Mouse (Mus musculus) forebrain, embryonic 12.5 days (tissue): ENCODE results near the gene Slc3a2. TPM values are rescaled to one million over a fixed set of nuclear protein-coding genes. Genes with fewer than 3 reads are reported as not detected.
"Not testable (repeated sequence)": the region's sequence is repeated elsewhere in the genome, so short reads cannot be mapped to it uniquely, and the experiment has no call there.

Experiments
- ATAC-seq: fragments of 200-750 bp; cut with Nextera tagmentation; 2 replicates; pipeline ENCODE4 v1.8.0; 2017; ENCODE audit warnings: moderate TSS enrichment; ENCODE audit not compliant: low FRiP score
- H3K27ac ChIP-seq: fragments of 300-500 bp; sonication (generic); 2 replicates; pipeline ENCODE4 v1.5.1; 2016; ENCODE audit warnings: mild to moderate bottlenecking
- H3K27me3 ChIP-seq: fragments of 300-500 bp; sonication (generic); 2 replicates; pipeline ENCODE4 v1.6.1; 2016; ENCODE audit warnings: mild to moderate bottlenecking
- H3K36me3 ChIP-seq: fragments of 300-500 bp; sonication (generic); replicated peaks from 2 replicates; pipeline ENCODE4 v1.6.1; 2016; ENCODE audit warnings: mild to moderate bottlenecking
- H3K4me1 ChIP-seq: fragments of 300-500 bp; sonication (generic); 2 replicates; pipeline ENCODE4 v1.6.1; 2016
- H3K4me2 ChIP-seq: fragments of 300-500 bp; sonication (generic); 2 replicates; pipeline ENCODE4 v1.6.1; 2016; ENCODE audit warnings: mild to moderate bottlenecking, moderate library complexity
- H3K4me3 ChIP-seq: fragments of 300-500 bp; sonication (generic); replicated peaks from 2 replicates; pipeline ENCODE4 v1.5.1; 2016; ENCODE audit warnings: mild to moderate bottlenecking
- H3K9ac ChIP-seq: fragments of 300-500 bp; sonication (generic); 2 replicates; pipeline ENCODE4 v1.6.1; 2016; ENCODE audit warnings: mild to moderate bottlenecking
- H3K9me3 ChIP-seq: fragments of 300-500 bp; sonication (generic); 2 replicates; pipeline ENCODE4 v1.6.1; 2016
- WGBS: fragments of 180-500 bp; shearing (Covaris S2); methylation state at CpG from one replicate; pipeline ENCODE4 v1.1.7; 2016; 5-methylcytosine and 5-hydroxymethylcytosine counted together
- polyA plus RNA-seq: library from polyadenylated mRNA; unstranded; fragments of >200 nt; fragmentation: Nextera tagmentation; extraction: Ambion mirVana; gene quantifications from 2 replicates; pipeline ENCODE4 v1.2.1, GENCODE M21; 2016

The Slc3a2 gene
- polyA plus RNA-seq, 1 experiment from 2014 or later = 143 TPM

- Histone ChIP-seq H3K4me1 (peaks cover 33% of the 10 kb centered on the region), H3K27me3 (no peaks in the 10 kb centered on the region), H3K4me3 (peak overlapping the region; percentile 76), H3K9me3 (no peaks in the 10 kb centered on the region), H3K4me2 (peak overlapping the region; percentile 77), H3K9ac (peak overlapping the region; percentile 97), H3K36me3 (peaks cover 29% of the 10 kb centered on the region), H3K27ac (peak overlapping the region; percentile 85)
- ATAC-seq = no peak
- WGBS = 2% methylated on average over 2 of the region's 2 CpGs
Observed at GRCm38 (mm10) chr19:8724392-8724791, 1.2 kb upstream of the Slc3a2 start.

GRCm38 (mm10) chr19:8723574-8724346 lies 591 bp upstream of the Slc3a2 start:
- WGBS = under 1% methylated on average over 20 of the region's 20 CpGs
- ATAC-seq = no peak
- H3K4me3 ChIP-seq = peak overlapping the region; percentile 76

DNA sequence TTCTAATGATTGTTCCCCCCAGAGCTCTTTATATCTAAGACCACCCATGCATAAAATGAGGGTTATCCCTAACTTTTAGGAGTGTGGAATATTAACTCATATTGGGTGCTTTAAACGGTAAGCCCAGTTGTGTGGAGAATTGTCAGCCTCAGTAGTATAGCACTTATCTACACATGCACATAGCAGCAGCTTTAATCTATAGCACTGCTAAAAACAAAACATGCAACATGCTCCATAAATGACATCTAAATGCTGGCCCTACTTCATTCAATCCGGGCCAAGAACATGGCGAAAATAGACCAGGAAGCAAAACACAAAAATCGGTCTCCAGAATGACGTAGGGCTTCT lies 636 bp downstream of the Slc3a2 start:
- Histone ChIP-seq H3K36me3 (peaks cover 29% of the 10 kb centered on the region), H3K4me3 (peak overlapping the region; percentile 76), H3K27me3 (no peaks in the 10 kb centered on the region), H3K27ac (peak overlapping the region; percentile 94), H3K9ac (peak overlapping the region; percentile 97), H3K9me3 (no peaks in the 10 kb centered on the region), H3K4me2 (peak overlapping the region; percentile 55), H3K4me1 (peaks cover 33% of the 10 kb centered on the region)
- WGBS = 4% methylated on average over 5 of the region's 5 CpGs
- ATAC-seq = no peak

More at GRCm38 (mm10) chr19:8723574-8724346, 591 bp upstream of the Slc3a2 start:
- Histone ChIP-seq H3K4me1 (peaks cover 33% of the 10 kb centered on the region), H3K27ac (peak overlapping the region; percentile 85), H3K9ac (peak overlapping the region; percentile 97), H3K9me3 (no peaks in the 10 kb centered on the region), H3K36me3 (peaks cover 29% of the 10 kb centered on the region), H3K4me2 (peak overlapping the region; percentile 77), H3K27me3 (no peaks in the 10 kb centered on the region)

GRCm38 (mm10) chr19:8722021-8722420 lies 1.1 kb downstream of the Slc3a2 start:
- Histone ChIP-seq H3K9me3 (no peaks in the 10 kb centered on the region), H3K9ac (peak overlapping the region; percentile 97), H3K36me3 (peaks cover 28% of the 10 kb centered on the region), H3K27ac (peak overlapping the region; percentile 94; the same call in 1 of the 2 replicates), H3K4me1 (peaks cover 33% of the 10 kb centered on the region), H3K4me3 (peak overlapping the region; percentile 76), H3K27me3 (no peaks in the 10 kb centered on the region), H3K4me2 (peak overlapping the region; percentile 55)
- ATAC-seq = no peak
- WGBS = 62% methylated on average over 4 of the region's 4 CpGs

DNA sequence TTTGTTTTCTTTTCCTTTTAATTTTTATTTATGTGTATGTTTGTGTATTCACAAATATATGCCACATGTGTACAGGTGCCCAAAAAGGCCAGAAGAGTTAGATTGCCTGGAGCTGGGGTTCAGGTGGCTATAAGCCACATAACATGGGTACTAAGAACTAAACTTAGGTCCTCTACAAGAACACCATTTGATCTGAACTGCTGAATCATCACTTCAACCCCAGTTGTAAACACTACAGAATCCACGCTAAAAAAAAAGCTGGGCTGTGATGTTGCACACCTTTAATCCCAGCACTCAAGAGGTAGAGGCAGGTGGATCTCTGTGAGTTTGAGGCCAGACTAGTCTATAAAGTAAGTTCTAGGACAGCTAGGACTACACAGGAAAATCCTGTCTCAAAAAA lies 1.8 kb downstream of the Slc3a2 start:
- no peak overlapping the region for H3K27ac ChIP-seq
- no peak for ATAC-seq
- H3K9ac ChIP-seq = no peak overlapping the region
- 86% methylated on average over 1 of the region's 1 CpGs for WGBS
- 0 out of 2 replicates have a peak overlapping the region, but pooled peaks have one; percentile 55 for H3K4me2 ChIP-seq
- H3K27me3 ChIP-seq = no peaks in the 10 kb centered on the region
- peaks cover 33% of the 10 kb centered on the region for H3K4me1 ChIP-seq
- peaks cover 21% of the 10 kb centered on the region for H3K36me3 ChIP-seq
- no peak overlapping the region for H3K4me3 ChIP-seq
- H3K9me3 ChIP-seq = no peaks in the 10 kb centered on the region

- H3K4me2 ChIP-seq, H3K27me3 ChIP-seq, H3K4me3 ChIP-seq, ATAC-seq, H3K9me3 ChIP-seq, H3K27ac ChIP-seq, H3K36me3 ChIP-seq, H3K9ac ChIP-seq: not testable (repeated sequence)
- H3K4me1 ChIP-seq = peaks cover 17% of the 10 kb centered on the region
Observed at GRCm38 (mm10) chr19:8719037-8719436, 4.1 kb downstream of the Slc3a2 start.

- Histone ChIP-seq H3K4me1 (peaks cover 18% of the 10 kb centered on the region), H3K27me3 (no peaks in the 10 kb centered on the region), H3K27ac (no peak overlapping the region), H3K4me2 (no peak overlapping the region), H3K4me3 (no peak overlapping the region), H3K36me3 (no peaks in the 10 kb centered on the region), H3K9me3 (no peaks in the 10 kb centered on the region), H3K9ac (no peak overlapping the region)
- no peak for ATAC-seq
- WGBS = 71% methylated on average over 3 of the region's 3 CpGs
Observed at GRCm38 (mm10) chr19:8718357-8718756, 4.8 kb downstream of the Slc3a2 start.

GRCm38 (mm10) chr19:8716767-8717475 lies 6.2 kb downstream of the Slc3a2 start:
- H3K4me2 ChIP-seq = no peak overlapping the region
- H3K4me3 ChIP-seq = no peak overlapping the region
- H3K9me3 ChIP-seq = no peaks in the 10 kb centered on the region
- peaks cover 19% of the 10 kb centered on the region for H3K4me1 ChIP-seq
- no peak for ATAC-seq
- no peaks in the 10 kb centered on the region; the same call in 1 of the 2 replicates for H3K36me3 ChIP-seq
- H3K9ac ChIP-seq = no peak overlapping the region
- H3K27me3 ChIP-seq = no peaks in the 10 kb centered on the region
- H3K27ac ChIP-seq = no peak overlapping the region
- 68% methylated on average over 10 of the region's 10 CpGs for WGBS

- no peak overlapping the region for H3K4me2 ChIP-seq
- no peaks in the 10 kb centered on the region for H3K27me3 ChIP-seq
- H3K9ac ChIP-seq = no peak overlapping the region
- ATAC-seq = no peak
- no peak overlapping the region for H3K27ac ChIP-seq
- peaks cover 20% of the 10 kb centered on the region for H3K4me1 ChIP-seq
- WGBS = 75% methylated on average over 10 of the region's 10 CpGs
- H3K9me3 ChIP-seq = no peaks in the 10 kb centered on the region
- peaks cover 4% of the 10 kb centered on the region for H3K36me3 ChIP-seq
- H3K4me3 ChIP-seq = no peak overlapping the region
Observed at GRCm38 (mm10) chr19:8715868-8716766, 7.1 kb downstream of the Slc3a2 start.

DNA sequence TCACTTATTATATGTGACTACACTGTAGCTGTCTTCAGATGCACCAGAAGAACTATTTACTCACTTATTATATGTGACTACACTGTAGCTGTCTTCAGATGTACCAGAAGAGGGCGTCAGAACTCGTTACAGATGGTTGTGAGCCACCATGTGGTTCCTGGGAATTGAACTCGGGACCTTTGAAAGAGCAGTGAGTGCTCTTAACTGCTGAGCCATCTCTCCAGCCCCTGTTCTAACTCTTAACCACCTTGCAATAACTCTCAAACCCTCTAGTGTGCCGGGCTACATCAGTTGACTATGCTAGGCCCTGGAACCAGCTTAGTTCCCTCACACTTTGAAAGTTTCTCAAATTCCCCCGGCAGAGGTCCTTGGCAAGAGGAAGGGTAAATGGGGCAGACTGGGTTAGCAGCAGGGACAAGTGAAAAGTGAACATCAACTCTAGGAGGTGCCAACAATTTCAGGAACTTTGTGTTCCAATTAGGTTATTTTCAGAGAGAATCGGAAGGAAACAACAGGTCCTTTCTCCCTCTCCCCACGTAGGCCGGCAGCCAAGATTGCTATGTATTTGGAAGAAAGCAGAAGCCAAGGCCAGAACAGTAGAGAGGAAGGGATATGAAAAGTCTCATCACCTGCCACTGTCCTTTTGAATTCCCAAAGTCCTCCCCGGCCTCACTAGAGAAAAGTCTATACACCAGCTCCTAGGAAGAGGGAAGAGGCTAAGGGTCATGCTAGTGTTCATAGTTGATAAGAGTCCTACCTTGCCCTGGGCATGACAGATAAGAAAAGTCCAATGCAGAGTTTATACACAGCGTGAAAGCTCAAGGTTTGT lies 8.3 kb downstream of the Slc3a2 start:
- Histone ChIP-seq H3K27ac (no peak overlapping the region), H3K4me1 (peaks cover 27% of the 10 kb centered on the region), H3K27me3 (no peaks in the 10 kb centered on the region), H3K4me3 (no peak overlapping the region), H3K9ac (no peak overlapping the region), H3K9me3 (no peaks in the 10 kb centered on the region), H3K36me3 (peaks cover 15% of the 10 kb centered on the region), H3K4me2 (no peak overlapping the region)
- no peak for ATAC-seq
- 77% methylated on average over 10 of the region's 10 CpGs for WGBS

- 8% methylated on average over 13 of the region's 13 CpGs for WGBS
- ATAC-seq = peak; percentile 12
- peak overlapping the region; percentile 78 for H3K4me3 ChIP-seq
Observed at GRCm38 (mm10) chr19:8713997-8714652, 9.0 kb downstream of the Slc3a2 start.

More at GRCm38 (mm10) chr19:8713997-8714652, 9.0 kb downstream of the Slc3a2 start:
- H3K27me3 ChIP-seq = no peaks in the 10 kb centered on the region
- peak overlapping the region; percentile 84 for H3K9ac ChIP-seq
- peaks cover 22% of the 10 kb centered on the region for H3K36me3 ChIP-seq
- H3K4me2 ChIP-seq = peak overlapping the region; percentile 58
- H3K27ac ChIP-seq = peak overlapping the region; percentile 91
- no peaks in the 10 kb centered on the region for H3K9me3 ChIP-seq
- peaks cover 27% of the 10 kb centered on the region for H3K4me1 ChIP-seq
